Mouse (Mus musculus): Measurements from ENCODE around the gene Epha6.

DNA sequence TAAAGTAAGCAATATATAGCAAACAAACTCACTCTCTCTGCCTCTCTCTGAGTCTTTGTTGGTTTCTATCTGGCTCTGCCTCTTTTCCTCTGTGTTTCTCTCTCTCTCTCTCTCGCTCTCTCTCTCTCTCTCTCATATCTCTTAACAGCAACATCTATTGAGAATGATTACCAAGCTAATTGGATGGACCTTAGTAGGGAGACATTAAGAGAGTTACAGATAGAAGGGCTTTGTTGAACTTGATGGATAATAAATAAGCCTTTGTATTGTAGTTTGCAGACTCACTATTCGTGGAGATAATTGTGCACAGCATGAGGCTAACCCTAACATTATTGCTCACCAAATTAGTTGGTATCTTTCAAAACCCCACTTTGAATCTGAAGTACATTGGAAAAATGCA lies 34.8 kb downstream of the Epha6 start:
- TF ChIP-seq EP300 (IDR thresholded peaks at IDR 0.05; ENCODE audit: low read depth) (no peak), CTCF (IDR thresholded peaks at IDR 0.05; ENCODE audit: low read depth) (no peak)
